Mouse (Mus musculus): ENCODE measurements at regions not wholly inside any gene's neighbourhood (a gene's known extent, or its start where the extent isn't known, plus 50 kb on each side); places are given as distances from the start of the nearest gene placed in this dataset.

DNA sequence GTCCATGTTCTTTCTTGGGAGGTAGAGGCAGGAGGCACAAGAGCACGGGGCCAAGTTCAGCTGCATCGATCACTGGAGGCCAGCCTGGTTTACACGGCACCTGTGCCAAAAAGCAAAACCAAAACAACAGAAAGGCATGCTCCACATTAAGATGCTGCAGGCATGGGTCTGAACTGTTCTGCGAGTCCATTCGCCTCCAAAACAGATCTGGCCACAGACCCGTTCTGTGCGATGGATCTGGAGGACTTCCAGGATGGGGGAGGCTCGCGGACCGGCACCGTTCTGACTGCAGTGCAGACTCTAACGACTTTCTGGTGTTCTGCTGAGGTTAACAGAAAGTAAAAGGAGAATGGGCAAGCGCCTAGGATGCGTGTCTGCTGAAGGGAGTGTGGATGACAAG lies 52.3 kb downstream of the A230072I06Rik start:
- Histone ChIP-seq H3K4me2 (no peak overlapping the region), H3K9me3 (ENCODE audit: low read depth, low read length) (no peaks in the 10 kb centered on the region), H3K4me3 (ENCODE audit: low read depth, low read length) (no peak overlapping the region), H3K9ac (no peak overlapping the region), H3K36me3 (ENCODE audit: insufficient read depth) (no peaks in the 10 kb centered on the region), H3K27ac (ENCODE audit: low read depth) (no peak overlapping the region), H3K4me1 (ENCODE audit: insufficient read depth) (no peaks in the 10 kb centered on the region), H3K27me3 (ENCODE audit: insufficient read depth, low read length) (no peaks in the 10 kb centered on the region)
- 46% methylated on average over 14 of the region's 14 CpGs for WGBS
- TF ChIP-seq CTCF (IDR thresholded peaks at IDR 0.05; ENCODE audit: low read depth), result no peak
- ATAC-seq (ENCODE audit: insufficient read depth) (0 out of 2 replicates have a peak, but pooled peaks have one; percentile 14), DNase-seq (peak; percentile 67)

DNA sequence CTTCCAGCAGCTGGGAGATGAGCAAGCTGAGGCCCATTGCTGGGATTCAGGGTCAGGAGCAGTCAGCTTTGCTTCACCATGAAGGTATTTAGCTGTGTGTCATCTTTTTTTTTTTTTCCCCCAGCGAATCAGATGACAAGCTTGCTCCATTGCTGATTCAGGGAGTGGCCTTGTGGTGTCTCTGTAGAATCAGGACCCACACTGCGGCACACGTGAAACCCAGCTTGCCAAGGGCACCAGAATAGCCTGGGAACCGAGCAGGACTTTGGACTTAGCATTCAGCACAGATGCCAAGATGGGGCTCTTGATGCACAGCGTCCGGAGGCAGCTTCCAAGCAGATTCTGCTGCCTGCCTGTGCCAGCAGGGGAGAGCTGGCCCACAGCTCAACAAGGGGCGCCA lies 53.0 kb downstream of the A230072I06Rik start:
- DNase-seq (no peak), ATAC-seq (ENCODE audit: insufficient read depth) (no peak)
- Histone ChIP-seq H3K4me3 (ENCODE audit: low read depth, low read length) (no peak overlapping the region), H3K4me2 (no peak overlapping the region), H3K27me3 (ENCODE audit: insufficient read depth, low read length) (no peaks in the 10 kb centered on the region), H3K9ac (no peak overlapping the region), H3K27ac (ENCODE audit: low read depth) (no peak overlapping the region), H3K4me1 (ENCODE audit: insufficient read depth) (no peaks in the 10 kb centered on the region), H3K9me3 (ENCODE audit: low read depth, low read length) (no peaks in the 10 kb centered on the region), H3K36me3 (ENCODE audit: insufficient read depth) (no peaks in the 10 kb centered on the region)
- WGBS, result 77% methylated on average over 7 of the region's 7 CpGs
- TF ChIP-seq CTCF (IDR thresholded peaks at IDR 0.05; ENCODE audit: low read depth), result no peak

DNA sequence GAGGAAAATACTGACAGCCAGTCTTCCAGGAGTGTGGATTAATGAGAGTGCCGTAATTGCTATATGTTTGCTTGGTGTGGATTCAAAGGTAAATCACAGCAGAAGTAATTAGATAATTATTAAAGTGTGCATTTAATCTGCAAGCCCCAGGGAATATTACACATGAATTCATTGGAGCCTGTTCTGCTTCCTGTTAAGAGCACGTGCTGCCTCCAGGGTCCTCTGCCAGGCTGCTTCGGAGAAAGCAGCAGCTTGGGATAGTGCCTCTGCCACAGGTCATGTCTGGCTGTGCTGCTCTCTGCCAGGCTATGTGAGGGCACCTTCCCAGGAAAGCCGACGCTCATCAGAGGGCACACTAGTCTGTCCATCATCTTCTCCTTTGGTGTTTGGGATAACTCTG lies 55.5 kb downstream of the A230072I06Rik start:
- no peak overlapping the region for H3K4me3 ChIP-seq (ENCODE audit: low read depth, low read length)

DNA sequence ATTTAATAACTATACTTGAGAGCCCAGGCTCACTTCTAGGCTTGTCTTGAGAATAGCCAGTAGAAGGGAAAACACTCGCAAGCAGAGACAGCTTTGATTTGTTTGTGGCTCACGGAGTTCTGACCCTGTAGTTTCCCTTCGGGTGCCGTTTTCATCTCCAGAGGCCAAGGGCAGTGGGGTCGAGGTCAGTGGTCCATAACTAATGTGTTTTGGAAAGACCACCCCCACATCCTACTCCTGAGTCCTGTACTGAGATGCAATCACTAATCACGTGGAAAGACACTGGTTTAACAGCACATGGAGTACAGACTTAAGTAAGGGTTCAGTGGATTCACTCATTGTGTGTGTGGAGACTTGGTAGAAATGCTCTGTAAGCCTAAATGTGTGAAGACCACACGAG lies 56.0 kb downstream of the A230072I06Rik start:
- TF ChIP-seq CTCF (IDR thresholded peaks at IDR 0.05; ENCODE audit: low read depth), result no peak
- DNase-seq (no peak), ATAC-seq (ENCODE audit: insufficient read depth) (no peak)
- Histone ChIP-seq H3K4me1 (ENCODE audit: insufficient read depth) (no peaks in the 10 kb centered on the region), H3K27me3 (ENCODE audit: insufficient read depth, low read length) (no peaks in the 10 kb centered on the region), H3K4me2 (no peak overlapping the region), H3K9me3 (ENCODE audit: low read depth, low read length) (no peaks in the 10 kb centered on the region), H3K36me3 (ENCODE audit: insufficient read depth) (no peaks in the 10 kb centered on the region), H3K4me3 (ENCODE audit: low read depth, low read length) (no peak overlapping the region), H3K27ac (ENCODE audit: low read depth) (no peak overlapping the region), H3K9ac (no peak overlapping the region)
- 50% methylated on average over 7 of the region's 7 CpGs for WGBS

More for the DNA sequence above, 55.5 kb downstream of the A230072I06Rik start:
- TF ChIP-seq CTCF (IDR thresholded peaks at IDR 0.05; ENCODE audit: low read depth), result no peak
- Histone ChIP-seq H3K9ac (no peak overlapping the region), H3K4me2 (no peak overlapping the region), H3K4me1 (ENCODE audit: insufficient read depth) (no peaks in the 10 kb centered on the region), H3K9me3 (ENCODE audit: low read depth, low read length) (no peaks in the 10 kb centered on the region), H3K27ac (ENCODE audit: low read depth) (no peak overlapping the region), H3K36me3 (ENCODE audit: insufficient read depth) (no peaks in the 10 kb centered on the region), H3K27me3 (ENCODE audit: insufficient read depth, low read length) (no peaks in the 10 kb centered on the region)
- WGBS, result 60% methylated on average over 5 of the region's 5 CpGs
- DNase-seq (no peak), ATAC-seq (ENCODE audit: insufficient read depth) (no peak)

DNA sequence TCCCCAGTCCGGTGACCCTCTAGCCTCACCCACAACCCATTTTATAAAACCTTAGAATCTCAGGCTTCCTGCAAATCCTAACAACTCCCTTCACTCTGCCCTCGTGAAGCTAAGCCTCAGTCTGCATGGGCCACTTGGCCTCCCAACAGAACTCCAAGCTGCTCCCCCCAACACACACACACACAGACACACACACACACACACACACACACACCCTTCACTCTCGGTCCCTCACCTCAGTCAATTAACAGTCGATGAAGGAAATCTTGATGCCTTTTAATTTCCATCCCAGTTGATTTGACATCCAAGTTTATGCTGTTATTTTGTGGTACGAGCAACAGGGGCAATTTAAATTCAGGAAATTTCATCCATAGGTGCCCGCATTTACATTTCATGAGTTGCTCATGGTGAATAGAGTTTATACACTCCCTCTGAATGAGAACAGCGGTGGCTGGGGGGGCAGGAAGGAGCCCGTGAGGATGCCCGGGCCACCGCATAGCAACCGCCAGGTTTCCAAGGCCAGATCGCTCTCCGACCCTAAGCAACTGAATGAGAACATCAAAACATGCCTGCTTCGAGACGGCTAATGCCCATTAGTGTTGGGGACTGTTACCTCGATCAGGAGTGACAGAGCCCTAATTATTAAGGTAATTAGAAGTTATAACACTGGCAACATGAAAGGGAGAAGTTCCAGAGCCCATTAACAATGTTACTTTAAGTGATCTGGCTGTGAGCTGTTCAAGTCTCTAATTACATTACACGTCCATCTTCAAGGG lies 55.8 kb upstream of the Sox1 start:
- Histone ChIP-seq H3K36me3 (ENCODE audit: insufficient read depth) (no peaks in the 10 kb centered on the region), H3K4me2 (no peak overlapping the region), H3K27me3 (ENCODE audit: insufficient read depth, low read length) (no peaks in the 10 kb centered on the region), H3K4me1 (ENCODE audit: insufficient read depth) (no peaks in the 10 kb centered on the region), H3K9ac (no peak overlapping the region), H3K9me3 (ENCODE audit: low read depth, low read length) (no peaks in the 10 kb centered on the region), H3K4me3 (ENCODE audit: low read depth, low read length) (no peak overlapping the region), H3K27ac (ENCODE audit: low read depth) (no peak overlapping the region)
- DNase-seq (no peak), ATAC-seq (ENCODE audit: insufficient read depth) (no peak)
- TF ChIP-seq CTCF (IDR thresholded peaks at IDR 0.05; ENCODE audit: low read depth), result no peak
- 72% methylated on average over 17 of the region's 17 CpGs for WGBS

DNA sequence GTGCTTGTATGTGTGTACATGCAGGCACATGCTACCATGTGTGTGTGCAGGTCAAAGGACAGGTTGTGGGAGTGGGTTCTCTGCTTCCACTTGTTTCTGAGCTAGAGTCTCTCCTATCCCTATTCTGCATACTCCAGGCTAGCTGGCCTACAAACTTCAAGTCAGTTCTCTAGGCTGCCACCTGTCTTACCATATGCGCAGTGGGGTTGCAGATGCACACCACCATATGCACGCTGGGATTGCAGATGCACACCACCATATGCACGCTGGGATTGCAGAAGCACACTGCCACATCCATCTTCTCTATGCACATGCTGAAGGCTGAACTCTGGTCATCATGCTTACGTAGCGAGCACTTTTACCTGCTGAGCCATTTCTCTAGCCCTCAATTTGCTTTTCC lies 54.1 kb upstream of the Sox1 start:
- TF ChIP-seq CTCF (IDR thresholded peaks at IDR 0.05; ENCODE audit: low read depth), result no peak
- Histone ChIP-seq H3K4me1 (ENCODE audit: insufficient read depth) (no peaks in the 10 kb centered on the region), H3K4me3 (ENCODE audit: low read depth, low read length) (no peak overlapping the region), H3K36me3 (ENCODE audit: insufficient read depth) (no peaks in the 10 kb centered on the region), H3K27me3 (ENCODE audit: insufficient read depth, low read length) (no peaks in the 10 kb centered on the region), H3K9ac (no peak overlapping the region), H3K4me2 (no peak overlapping the region), H3K9me3 (ENCODE audit: low read depth, low read length) (no peaks in the 10 kb centered on the region), H3K27ac (ENCODE audit: low read depth) (no peak overlapping the region)
- ATAC-seq (ENCODE audit: insufficient read depth) (no peak), DNase-seq (no peak)
- 88% methylated on average over 5 of the region's 5 CpGs for WGBS
